Mouse (Mus musculus) heart, embryonic 14.5 days (tissue): ENCODE measurements around the gene Srpr. TPM values are rescaled to one million over a fixed set of nuclear protein-coding genes. Genes with fewer than 3 reads are reported as not detected.

Source experiments
- ATAC-seq: fragments of 200-750 bp; cut with Nextera tagmentation; 2 replicates; pipeline ENCODE4 v1.8.0; 2017; ENCODE audit warnings: low read depth, moderate TSS enrichment; ENCODE audit not compliant: insufficient number of reproducible peaks, insufficient read depth, low FRiP score
- H3K27ac ChIP-seq, 2 experiments: fragments of 200-500 bp in 1 of 2; fragments of 300-500 bp in 1 of 2; sonication (generic) in 1 of 2; replicated peaks in 1 of 2; 2 replicates each; pipeline ENCODE4 v1.5.1; 2012 to 2014; ENCODE audit warnings: low read depth in 2 of 2, low read length in 2 of 2, control low read depth in 1 of 2, mild to moderate bottlenecking in 1 of 2, mixed read lengths in 1 of 2; ENCODE audit not compliant: control insufficient read depth in 1 of 2, insufficient read depth in 1 of 2
- H3K27me3 ChIP-seq: fragments of 300-500 bp; sonication (generic); 2 replicates; pipeline ENCODE4 v1.6.1; 2014; ENCODE audit warnings: mild to moderate bottlenecking, low read length, control low read depth; ENCODE audit not compliant: control insufficient read depth, insufficient read depth
- H3K36me3 ChIP-seq: fragments of 300-500 bp; sonication (generic); 2 replicates; pipeline ENCODE4 v1.6.1; 2014; ENCODE audit warnings: mild to moderate bottlenecking, control low read depth, low read length, mixed read lengths; ENCODE audit not compliant: control insufficient read depth, insufficient read depth
- H3K4me1 ChIP-seq, 2 experiments: fragments of 200-500 bp in 1 of 2; fragments of 300-500 bp in 1 of 2; sonication (generic) in 1 of 2; 2 replicates each; pipeline ENCODE4 v1.6.1; 2012 to 2014; ENCODE audit warnings: low read length in 2 of 2, control low read depth in 1 of 2, mixed read lengths in 1 of 2; ENCODE audit not compliant: control insufficient read depth in 2 of 2, insufficient read depth in 2 of 2
- H3K4me2 ChIP-seq: fragments of 300-500 bp; sonication (generic); 2 replicates; pipeline ENCODE4 v1.6.1; 2014; ENCODE audit warnings: mild to moderate bottlenecking, low read length
- H3K4me3 ChIP-seq, 2 experiments: fragments of 200-500 bp in 1 of 2; fragments of 300-500 bp in 1 of 2; sonication (generic) in 1 of 2; 2 replicates each; pipeline ENCODE4 v1.5.1; 2012 to 2014; ENCODE audit warnings: low read length in 2 of 2, mild to moderate bottlenecking in 2 of 2, control low read depth in 1 of 2, low read depth in 1 of 2, moderate library complexity in 1 of 2; ENCODE audit not compliant: control insufficient read depth in 1 of 2, insufficient read depth in 1 of 2
- H3K9ac ChIP-seq: fragments of 300-500 bp; sonication (generic); 2 replicates; pipeline ENCODE4 v1.6.1; 2014; ENCODE audit warnings: mild to moderate bottlenecking, low read length
- H3K9me3 ChIP-seq: fragments of 300-500 bp; sonication (generic); 2 replicates; pipeline ENCODE4 v1.6.1; 2016; ENCODE audit warnings: low read length, control low read depth; ENCODE audit not compliant: control insufficient read depth
- WGBS: fragments of 180-500 bp; shearing (Covaris S2); extraction: QIAGEN DNeasy Blood & Tissue Kit; methylation state at CpG from one replicate; pipeline ENCODE4 v1.1.7; 2014; 5-methylcytosine and 5-hydroxymethylcytosine counted together
- polyA plus RNA-seq: library from polyadenylated mRNA; unstranded; fragments of >200 nt; fragmentation: Nextera tagmentation; extraction: Ambion mirVana; gene quantifications from 2 replicates; pipeline ENCODE4 v1.2.1, GENCODE M21; 2014

Srpr gene
- polyA plus RNA-seq, 1 experiment from 2014 or later: 109 TPM

- H3K9me3 ChIP-seq: no peaks in the 10 kb centered on the region
- no peak overlapping the region for H3K4me3 ChIP-seq
- ATAC-seq: no peak
- H3K9ac ChIP-seq: no peak overlapping the region
- peaks cover 12% of the 10 kb centered on the region for H3K36me3 ChIP-seq
- H3K27me3 ChIP-seq: no peaks in the 10 kb centered on the region
- WGBS: 77% methylated on average over 11 of the region's 11 CpGs
- H3K27ac ChIP-seq: no peak overlapping the region
- no peaks in the 10 kb centered on the region for H3K4me1 ChIP-seq
- H3K4me2 ChIP-seq: no peak overlapping the region
These were observed 36.8 kb upstream of the Srpr start for GRCm38 (mm10) chr9:35163011-35163690.

GRCm38 (mm10) chr9:35164142-35164874 lies 35.7 kb upstream of the Srpr start:
- H3K4me1 ChIP-seq: no peaks in the 10 kb centered on the region
- H3K27ac ChIP-seq: no peak overlapping the region
- WGBS: 70% methylated on average over 5 of the region's 5 CpGs
- peaks cover 16% of the 10 kb centered on the region for H3K36me3 ChIP-seq
- no peak overlapping the region for H3K4me3 ChIP-seq
- no peaks in the 10 kb centered on the region for H3K9me3 ChIP-seq
- no peak for ATAC-seq
- no peaks in the 10 kb centered on the region for H3K27me3 ChIP-seq
- no peak overlapping the region for H3K4me2 ChIP-seq
- H3K9ac ChIP-seq: no peak overlapping the region

GRCm38 (mm10) chr9:35166144-35166797 lies 33.7 kb upstream of the Srpr start:
- no peak for ATAC-seq

GRCm38 (mm10) chr9:35166798-35167635 lies 33.0 kb upstream of the Srpr start:
- H3K4me2 ChIP-seq: no peak overlapping the region
- no peak overlapping the region for H3K27ac ChIP-seq
- no peak overlapping the region for H3K9ac ChIP-seq
- no peak for ATAC-seq
- no peak overlapping the region for H3K4me3 ChIP-seq
- no peaks in the 10 kb centered on the region for H3K27me3 ChIP-seq
- H3K9me3 ChIP-seq: no peaks in the 10 kb centered on the region
- no peaks in the 10 kb centered on the region for H3K4me1 ChIP-seq
- peaks cover 32% of the 10 kb centered on the region for H3K36me3 ChIP-seq
- 67% methylated on average over 9 of the region's 9 CpGs for WGBS

More at GRCm38 (mm10) chr9:35166144-35166797, 33.7 kb upstream of the Srpr start:
- Histone ChIP-seq H3K4me1 (no peaks in the 10 kb centered on the region), H3K9me3 (no peaks in the 10 kb centered on the region), H3K4me2 (no peak overlapping the region), H3K4me3 (no peak overlapping the region), H3K27me3 (no peaks in the 10 kb centered on the region), H3K36me3 (peaks cover 32% of the 10 kb centered on the region), H3K9ac (no peak overlapping the region), H3K27ac (no peak overlapping the region)
- WGBS: 24% methylated on average over 3 of the region's 3 CpGs

- peaks cover 20% of the 10 kb centered on the region for H3K36me3 ChIP-seq
- no peak overlapping the region for H3K9ac ChIP-seq
- H3K9me3 ChIP-seq: no peaks in the 10 kb centered on the region
- no peak overlapping the region for H3K27ac ChIP-seq
- WGBS: 89% methylated on average over 7 of the region's 7 CpGs
- H3K27me3 ChIP-seq: no peaks in the 10 kb centered on the region
- no peak overlapping the region for H3K4me2 ChIP-seq
- H3K4me3 ChIP-seq: no peak overlapping the region
- peaks cover 0 to 6% of the 10 kb centered on the region in 2 experiments; a peak in 2 of 4 replicates for H3K4me1 ChIP-seq
- no peak for ATAC-seq
These were observed 29.9 kb upstream of the Srpr start for GRCm38 (mm10) chr9:35170071-35170470.

- Histone ChIP-seq H3K27ac (no peak overlapping the region), H3K36me3 (peaks cover 20% of the 10 kb centered on the region), H3K27me3 (no peaks in the 10 kb centered on the region), H3K4me3 (no peak overlapping the region), H3K9ac (no peak overlapping the region), H3K4me2 (no peak overlapping the region), H3K4me1 (peaks cover 0 to 7% of the 10 kb centered on the region in 2 experiments; a peak in 3 of 4 replicates), H3K9me3 (no peaks in the 10 kb centered on the region)
- no peak for ATAC-seq
- 88% methylated on average over 1 of the region's 1 CpGs for WGBS
These were observed 26.6 kb upstream of the Srpr start for GRCm38 (mm10) chr9:35173331-35173730.
